Mouse (Mus musculus) C2C12 (cell line): ENCODE results near the gene Rptor.

Source experiments
- CEBPB ChIP-seq: IDR thresholded peaks from one replicate; pipeline ENCODE4 v1.6.1; 2011; ENCODE audit warnings: low read depth, mild to moderate bottlenecking, control low read depth, moderate library complexity
- CTCF ChIP-seq: IDR thresholded peaks from one replicate; pipeline ENCODE4 v1.5.1; 2011; ENCODE audit not compliant: control insufficient read depth, insufficient read depth, insufficient read length
- FOSL1 ChIP-seq: IDR thresholded peaks from one replicate; pipeline ENCODE4 v1.8.0; 2011; ENCODE audit warnings: mild to moderate bottlenecking, low read length; ENCODE audit not compliant: poor library complexity, insufficient read depth, severe bottlenecking
- MAX ChIP-seq: IDR thresholded peaks from one replicate; pipeline ENCODE4 v1.6.1; 2011; ENCODE audit warnings: mild to moderate bottlenecking, control low read depth
- MYOD1 ChIP-seq: IDR thresholded peaks from one replicate; pipeline ENCODE4 v1.6.1; 2011; ENCODE audit warnings: low read depth; ENCODE audit not compliant: control insufficient read depth, insufficient read length
- MYOG ChIP-seq: IDR thresholded peaks from one replicate; pipeline ENCODE4 v1.6.1; 2011; ENCODE audit not compliant: control insufficient read depth, insufficient read length; ENCODE audit errors: extremely low read depth
- USF1 ChIP-seq: IDR thresholded peaks from one replicate; pipeline ENCODE4 v1.6.1; 2011; ENCODE audit warnings: low read depth, mild to moderate bottlenecking, control low read depth, moderate library complexity

GRCm38 (mm10) chr11:119929603-119930265 is 327.0 kb downstream of the Rptor start:
- TF ChIP-seq CTCF: no peak
- TF ChIP-seq MAX: no peak
- TF ChIP-seq USF1: no peak
- TF ChIP-seq CEBPB: no peak
- TF ChIP-seq MYOG: no peak
- peak; percentile 21 for TF ChIP-seq MYOD1
- TF ChIP-seq FOSL1: no peak
